Mouse (Mus musculus): ENCODE results near the gene Cdh4.

GRCm38 (mm10) chr2:179600347-179600746, 158.1 kb downstream of the Cdh4 start:
- TF ChIP-seq CTCF (IDR thresholded peaks at IDR 0.05; ENCODE audit: control insufficient read depth, insufficient read depth, low read length) (no peak), POLR2A (IDR thresholded peaks at IDR 0.05; ENCODE audit: borderline replicate concordance, control insufficient read depth, low read depth, low read length) (no peak)
